Mouse (Mus musculus): ENCODE data around the gene Ppp2r2c.

Gene Ppp2r2c

DNA sequence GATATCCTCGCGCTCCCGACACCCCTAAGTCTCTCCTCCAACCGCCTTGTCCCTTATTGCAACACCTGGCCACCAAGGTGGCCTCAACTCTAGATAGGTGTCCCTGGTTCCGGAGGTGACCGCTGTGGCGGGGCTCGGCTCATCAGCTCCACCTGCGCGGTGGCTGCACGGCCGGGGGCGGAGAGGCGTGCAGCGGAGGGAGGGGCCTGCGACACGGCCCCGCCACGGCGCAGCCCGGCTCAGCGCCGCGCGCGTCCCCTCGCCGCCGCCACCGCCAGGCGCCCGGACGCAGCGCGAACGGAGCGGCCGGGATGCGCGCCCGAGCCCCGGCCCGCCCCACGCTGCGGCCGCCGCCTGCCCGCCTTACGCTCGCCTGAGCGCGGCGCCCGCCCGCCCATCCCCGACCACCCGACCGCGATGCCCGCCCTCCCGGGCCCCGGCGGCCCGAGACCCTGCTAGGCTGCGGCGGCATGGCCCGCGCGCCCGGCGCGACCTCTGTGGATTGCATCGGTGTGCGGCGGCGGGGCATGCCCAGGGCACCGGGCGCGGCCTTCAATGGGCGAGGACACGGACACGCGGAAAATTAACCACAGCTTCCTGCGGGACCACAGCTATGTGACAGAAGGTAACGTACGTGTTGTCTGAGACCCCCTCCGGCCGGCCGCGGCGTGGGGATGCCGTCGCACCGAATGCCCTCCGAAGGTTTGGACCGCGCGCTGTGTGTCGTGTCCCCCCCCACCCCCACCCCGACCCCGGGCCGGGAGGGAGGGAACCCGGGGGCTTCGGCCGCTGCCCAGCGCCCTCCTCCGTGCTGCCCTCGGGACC, at the start of gene Ppp2r2c:
Ppp2r2c (plus strand) TSS at position 248 of the 825 bp plus-strand sequence.
- peak; percentile 86 for DNase-seq

GRCm38 (mm10) chr5:36819742-36820141, 48.6 kb upstream of the Ppp2r2c start:
- DNase-seq = no peak

DNA sequence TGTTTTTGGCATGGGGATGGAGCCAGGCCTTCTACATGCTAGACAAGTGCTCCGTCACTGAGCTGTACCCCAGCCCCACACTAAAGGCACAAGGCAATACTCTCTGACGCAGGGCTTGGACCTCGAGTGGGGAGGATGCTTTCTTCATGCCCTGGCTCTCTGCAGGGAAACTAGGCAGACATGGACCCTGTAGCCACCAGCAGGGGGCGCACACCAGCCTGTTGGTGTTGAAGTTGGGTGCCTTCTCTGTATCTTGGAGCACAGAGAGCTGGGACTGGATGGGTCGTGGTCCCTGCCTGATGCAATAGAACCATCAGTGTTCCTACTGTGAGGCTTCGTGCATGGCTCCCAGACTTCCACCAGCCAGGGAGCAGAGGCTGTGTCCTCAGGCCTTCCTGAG, 48.2 kb upstream of the Ppp2r2c start:
- DNase-seq = peak; percentile 47

GRCm38 (mm10) chr5:36822907-36823306, 45.4 kb upstream of the Ppp2r2c start:
- no peak for DNase-seq

DNA sequence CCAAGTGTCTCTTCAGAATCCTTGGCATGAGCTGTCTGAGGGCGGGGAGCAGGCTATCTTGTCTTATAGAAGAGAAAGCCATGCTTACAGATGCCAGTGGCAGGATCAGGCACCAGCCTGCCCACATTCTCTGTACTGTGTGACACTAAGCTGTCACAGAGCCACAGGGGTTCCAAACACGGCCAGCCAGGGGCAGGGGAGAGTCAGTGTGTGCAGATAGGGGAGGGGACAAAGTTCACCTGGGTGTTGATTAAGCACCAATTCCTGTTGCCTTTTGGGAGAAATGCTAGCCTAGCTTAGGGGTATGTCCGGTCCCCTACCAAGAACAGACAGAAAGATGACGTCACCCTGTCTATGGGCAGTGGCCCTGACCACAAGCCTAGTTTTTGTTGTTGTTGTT, 39.2 kb upstream of the Ppp2r2c start:
- DNase-seq = no peak

DNA sequence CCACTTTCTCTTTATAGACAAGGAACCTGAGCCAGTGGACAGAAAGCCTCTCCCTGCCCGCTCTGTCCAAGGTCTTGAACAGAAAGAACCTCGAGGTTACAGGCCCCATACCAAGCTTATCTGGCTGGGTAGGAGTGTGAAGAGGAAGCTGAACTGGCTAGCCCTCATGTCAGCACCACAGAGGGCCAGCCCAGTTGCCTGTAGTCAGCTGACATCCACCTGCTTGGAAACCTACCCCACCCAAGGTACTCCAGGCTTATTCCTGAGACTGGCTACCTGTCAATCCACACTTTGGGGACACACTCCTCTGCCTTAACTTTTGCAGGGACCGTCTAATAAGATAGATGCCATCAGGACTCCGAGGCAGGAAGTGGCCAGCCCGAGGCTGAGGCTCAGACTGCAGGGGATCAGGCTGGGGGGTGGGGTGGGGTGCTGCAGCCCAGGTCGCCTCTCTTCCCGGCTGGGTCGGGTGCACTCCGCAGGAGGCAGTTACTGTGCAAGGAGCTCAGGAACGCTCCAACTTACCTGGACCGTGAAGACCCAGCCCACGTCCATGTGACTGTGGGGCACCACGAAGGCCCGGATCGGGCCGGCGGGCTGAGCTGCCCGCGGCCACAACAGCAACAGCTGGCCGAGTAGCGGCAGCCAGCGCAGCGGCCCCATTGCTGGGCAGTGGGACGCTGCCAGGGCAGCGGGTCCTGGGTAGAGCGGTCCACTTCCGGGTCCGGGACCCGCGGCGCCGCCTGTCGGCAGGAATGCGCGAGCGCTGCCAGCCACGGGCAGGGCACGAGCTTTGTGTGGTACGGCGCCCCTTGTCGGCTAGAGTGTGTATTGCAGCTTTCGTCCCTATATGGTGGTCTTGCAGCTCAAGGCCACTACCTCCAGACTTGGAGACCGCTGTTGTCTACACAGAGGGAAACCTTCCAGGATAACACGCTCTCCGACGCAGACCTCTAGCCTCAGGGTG, 38.1 kb upstream of the Ppp2r2c start, which contains the start of gene Man2b2:
Man2b2 (minus strand) TSS at position 741 of the 967 bp plus-strand sequence.
- DNase-seq = peak; percentile 86

GRCm38 (mm10) chr5:36831272-36831671, 37.0 kb upstream of the Ppp2r2c start:
- DNase-seq = peak; percentile 55

- peak; percentile 78 for DNase-seq
Measured at GRCm38 (mm10) chr5:36835933-36836332, 32.4 kb upstream of the Ppp2r2c start.

DNA sequence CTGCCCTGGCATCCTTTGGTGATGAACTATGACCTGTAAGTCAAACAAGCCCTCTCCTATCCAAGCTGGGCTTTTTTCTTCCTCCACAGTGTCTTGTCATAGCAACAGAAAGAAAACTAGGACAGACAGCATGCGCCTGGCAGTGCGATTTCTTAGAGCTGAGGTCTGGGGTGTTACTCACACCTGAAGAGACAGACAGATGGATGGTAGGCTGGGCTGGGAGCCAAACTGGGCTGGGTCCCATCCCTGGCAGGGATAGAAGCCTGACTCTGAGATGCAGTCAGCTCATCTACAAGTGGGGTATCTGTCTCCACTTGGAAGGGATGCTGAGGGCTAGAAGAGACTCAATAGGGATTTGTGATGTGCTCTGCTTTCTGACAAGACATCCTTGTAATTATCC, 29.3 kb upstream of the Ppp2r2c start:
- DNase-seq = peak; percentile 83

DNA sequence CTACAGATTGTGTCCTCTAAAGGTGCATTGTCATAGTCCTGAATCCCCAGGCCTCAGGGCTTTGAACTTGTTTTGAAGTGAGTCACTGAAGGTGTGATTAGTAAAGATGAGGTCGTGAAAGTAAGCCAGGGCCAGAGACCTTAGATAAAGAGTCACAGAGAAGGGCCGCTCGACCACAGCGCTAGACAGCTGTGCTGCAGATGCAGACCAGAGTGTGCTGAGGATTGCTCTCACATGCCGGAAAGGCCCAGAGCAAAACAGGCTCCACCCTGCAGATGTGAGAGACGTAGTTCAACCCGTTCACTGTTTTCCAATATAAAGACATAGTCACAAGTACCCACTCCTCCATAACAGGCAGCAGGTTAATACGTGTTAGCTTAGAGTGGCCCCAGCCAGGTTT, 28.7 kb upstream of the Ppp2r2c start:
- no peak for DNase-seq

DNA sequence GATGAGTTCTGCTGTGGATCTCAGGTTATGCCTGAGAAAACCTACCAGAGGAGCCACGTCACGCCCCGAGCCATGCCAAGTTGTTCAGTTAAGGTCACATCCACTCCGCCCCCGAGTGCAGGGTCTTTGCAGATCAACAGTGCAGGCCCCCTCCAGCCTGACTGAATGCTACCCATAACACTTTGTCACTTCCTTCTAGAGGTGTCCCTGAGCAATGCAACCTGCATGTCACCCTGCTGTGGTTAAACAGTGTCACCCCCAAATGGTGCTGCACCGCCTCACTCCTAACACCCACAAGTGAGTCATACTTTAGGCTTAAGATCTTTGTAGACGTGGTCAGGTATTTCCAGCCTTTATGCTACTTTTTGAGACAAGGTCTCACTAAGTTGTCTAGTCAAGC, 28.2 kb upstream of the Ppp2r2c start:
- no peak for DNase-seq

- DNase-seq = no peak
Measured at GRCm38 (mm10) chr5:36841701-36842100, 26.6 kb upstream of the Ppp2r2c start.

DNA sequence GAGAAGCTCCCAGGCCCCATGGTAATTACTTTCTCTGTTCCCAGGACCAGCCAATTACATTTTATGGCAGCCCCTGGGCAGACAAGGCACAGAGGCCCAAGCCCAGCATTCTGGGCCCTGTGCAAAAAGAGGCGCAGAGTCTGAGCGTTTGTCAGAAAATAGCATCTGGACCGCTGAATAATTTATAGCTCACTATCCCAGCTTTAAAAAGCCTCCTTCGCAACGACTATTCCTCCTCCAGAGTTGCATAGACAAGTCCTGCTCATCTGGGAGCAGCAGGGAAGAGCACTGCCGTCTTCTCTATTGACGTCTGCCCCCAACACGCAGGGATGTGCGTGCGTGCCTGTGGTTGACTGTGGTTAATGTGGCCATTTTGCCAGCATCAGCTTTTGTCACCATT, 23.8 kb upstream of the Ppp2r2c start:
- DNase-seq = no peak

DNA sequence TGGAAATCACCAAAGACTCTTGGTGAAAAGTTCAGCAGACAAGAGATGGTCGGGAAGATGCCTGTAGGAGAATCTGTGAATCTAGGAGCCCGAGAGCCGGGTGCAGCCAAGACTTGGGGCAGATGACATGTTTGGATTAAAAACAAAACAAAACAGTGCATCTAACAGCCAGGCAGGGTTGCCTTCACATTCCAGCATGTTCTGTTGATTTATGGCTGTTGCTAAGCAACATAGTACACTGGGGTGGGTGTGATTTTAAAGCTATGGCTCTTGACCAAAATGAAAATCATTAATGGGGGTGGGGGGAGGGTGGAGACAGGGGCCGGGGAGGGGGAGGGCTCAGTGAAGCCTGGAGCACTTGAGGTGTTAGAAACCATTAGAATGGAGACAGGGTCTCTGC, 16.7 kb upstream of the Ppp2r2c start:
- no peak for DNase-seq

DNA sequence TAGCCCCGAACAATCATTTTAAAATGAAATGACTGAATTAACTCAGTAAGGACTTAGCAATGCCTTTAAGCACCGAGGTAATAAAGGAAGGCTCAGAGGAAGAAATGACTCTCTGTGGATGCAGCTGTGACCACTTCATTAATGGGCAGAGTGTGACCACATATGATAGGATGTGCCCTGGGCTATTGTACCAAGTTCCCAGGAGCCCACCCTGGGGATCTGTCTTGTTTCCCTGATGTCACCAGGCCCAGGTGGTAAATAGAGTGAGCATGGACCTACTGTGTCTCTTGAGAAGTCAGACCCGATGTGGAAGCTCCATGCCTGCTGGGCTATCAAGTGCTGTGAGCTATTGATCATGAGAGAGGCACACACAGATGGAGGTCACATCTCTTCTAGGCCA, 13.1 kb upstream of the Ppp2r2c start:
- DNase-seq = no peak

DNA sequence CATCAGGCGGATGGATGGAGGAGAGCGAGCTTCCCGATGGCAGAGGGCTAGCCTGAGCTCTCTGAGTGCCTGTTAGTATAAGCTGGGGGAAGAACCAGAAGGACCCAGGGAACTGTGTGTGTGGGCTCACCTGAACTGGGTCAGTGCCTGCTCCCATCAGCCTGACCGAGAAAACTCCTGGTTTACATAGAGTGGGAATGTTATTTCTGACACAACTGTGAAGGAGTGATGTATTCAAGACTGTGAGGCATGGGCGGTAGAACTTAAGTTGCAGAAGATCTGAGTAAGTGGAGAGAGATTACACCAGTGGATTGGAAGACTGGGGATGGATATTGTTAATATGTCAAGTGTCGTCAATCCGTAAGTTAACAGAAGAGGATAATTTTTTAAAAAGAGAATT, 11.8 kb upstream of the Ppp2r2c start:
- DNase-seq = no peak

- DNase-seq = no peak
Measured at GRCm38 (mm10) chr5:36857546-36857945, 10.8 kb upstream of the Ppp2r2c start.

DNA sequence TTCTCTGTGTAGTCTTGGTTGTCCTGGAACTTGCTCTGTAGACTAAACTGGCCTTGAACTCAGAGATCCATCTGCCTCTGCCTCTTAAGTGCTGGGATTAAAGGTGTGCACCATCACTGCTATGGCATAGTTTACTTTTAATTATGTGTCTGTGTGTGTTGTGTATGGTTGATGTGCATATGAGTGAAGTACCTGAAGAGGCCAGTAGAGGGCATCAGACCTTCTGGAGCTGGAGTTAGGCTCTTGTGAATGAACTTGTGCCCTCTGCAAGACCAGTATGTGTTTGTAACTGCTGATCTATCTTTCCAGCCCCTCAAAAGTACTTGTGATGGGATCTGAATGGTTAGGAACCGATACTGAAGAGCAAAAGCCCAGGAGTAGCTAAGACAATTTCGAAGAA, 7.2 kb upstream of the Ppp2r2c start:
- no peak for DNase-seq

DNA sequence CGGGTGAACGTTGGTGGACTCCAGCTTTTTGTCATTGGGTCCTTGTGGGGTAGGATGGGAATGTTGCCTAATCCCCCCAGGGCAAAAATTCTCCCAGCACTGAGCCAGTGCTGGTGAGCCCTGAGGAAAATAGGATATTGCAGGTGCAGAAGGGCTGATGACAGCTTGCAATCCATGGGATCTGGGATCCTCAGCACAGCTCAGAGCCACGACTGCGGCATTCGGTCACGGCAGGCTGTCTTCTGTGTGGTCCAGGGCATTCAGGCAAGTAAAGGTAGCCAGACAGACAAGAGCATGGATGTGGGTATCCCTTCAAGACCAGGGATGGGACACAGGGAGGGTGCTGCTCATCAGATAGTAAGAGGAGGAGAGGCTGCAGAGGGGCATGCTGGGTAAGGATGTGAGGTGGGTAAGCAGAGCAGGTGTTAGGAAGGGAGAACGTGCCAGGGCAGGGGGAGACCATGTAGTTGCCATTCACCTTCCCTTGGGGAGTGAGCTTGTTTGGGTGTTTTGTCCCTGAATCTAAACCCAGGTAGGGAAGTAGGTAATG, 1.5 kb upstream of the Ppp2r2c start:
- peak; percentile 45 for DNase-seq

- DNase-seq = peak; percentile 65
Measured at GRCm38 (mm10) chr5:36867561-36867960, 752 bp upstream of the Ppp2r2c start.

DNA sequence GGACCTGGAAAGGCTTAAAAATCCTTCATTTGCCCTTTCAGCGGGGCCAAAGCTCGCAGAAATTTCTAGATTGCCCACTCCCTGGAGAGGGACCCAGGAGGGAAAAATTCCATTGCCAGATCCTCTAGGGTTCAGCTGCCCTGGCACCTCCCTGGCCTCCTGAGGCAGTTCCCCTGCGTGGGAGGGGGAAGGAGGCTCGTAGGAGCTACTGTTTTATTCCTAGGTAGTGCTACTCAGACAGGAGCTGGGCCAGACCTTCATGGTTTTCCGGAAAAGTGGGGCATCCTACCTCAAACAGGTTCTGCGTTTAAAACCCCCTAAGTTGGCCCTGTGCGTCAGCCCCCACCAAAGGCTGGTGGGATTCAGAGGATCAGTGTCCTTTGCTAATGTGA, 869 bp downstream of the Ppp2r2c start:
- DNase-seq = peak; percentile 82

GRCm38 (mm10) chr5:36869578-36870236, 1.4 kb downstream of the Ppp2r2c start:
- peak; percentile 86 for DNase-seq

- peak; percentile 21 for DNase-seq
Measured at GRCm38 (mm10) chr5:36870916-36871315, 2.6 kb downstream of the Ppp2r2c start.
